Mouse (Mus musculus) heart, embryonic 14.5 days (tissue): ENCODE results near the gene Fem1b. TPM values are rescaled to one million over a fixed set of nuclear protein-coding genes. Genes with fewer than 3 reads are reported as not detected.
"Not testable (repeated sequence)": the region's sequence is repeated elsewhere in the genome, so short reads cannot be mapped to it uniquely, and the experiment has no call there.

ENCODE experiments used
- ATAC-seq: fragments of 200-750 bp; cut with Nextera tagmentation; 2 replicates; pipeline ENCODE4 v1.8.0; 2017; ENCODE audit warnings: low read depth, moderate TSS enrichment; ENCODE audit not compliant: insufficient number of reproducible peaks, insufficient read depth, low FRiP score
- H3K27ac ChIP-seq, 2 experiments: fragments of 200-500 bp in 1 of 2; fragments of 300-500 bp in 1 of 2; sonication (generic) in 1 of 2; replicated peaks in 1 of 2; 2 replicates each; pipeline ENCODE4 v1.5.1; 2012 to 2014; ENCODE audit warnings: low read depth in 2 of 2, low read length in 2 of 2, control low read depth in 1 of 2, mild to moderate bottlenecking in 1 of 2, mixed read lengths in 1 of 2; ENCODE audit not compliant: control insufficient read depth in 1 of 2, insufficient read depth in 1 of 2
- H3K27me3 ChIP-seq: fragments of 300-500 bp; sonication (generic); 2 replicates; pipeline ENCODE4 v1.6.1; 2014; ENCODE audit warnings: mild to moderate bottlenecking, low read length, control low read depth; ENCODE audit not compliant: control insufficient read depth, insufficient read depth
- H3K36me3 ChIP-seq: fragments of 300-500 bp; sonication (generic); 2 replicates; pipeline ENCODE4 v1.6.1; 2014; ENCODE audit warnings: mild to moderate bottlenecking, control low read depth, low read length, mixed read lengths; ENCODE audit not compliant: control insufficient read depth, insufficient read depth
- H3K4me1 ChIP-seq, 2 experiments: fragments of 200-500 bp in 1 of 2; fragments of 300-500 bp in 1 of 2; sonication (generic) in 1 of 2; 2 replicates each; pipeline ENCODE4 v1.6.1; 2012 to 2014; ENCODE audit warnings: low read length in 2 of 2, control low read depth in 1 of 2, mixed read lengths in 1 of 2; ENCODE audit not compliant: control insufficient read depth in 2 of 2, insufficient read depth in 2 of 2
- H3K4me2 ChIP-seq: fragments of 300-500 bp; sonication (generic); 2 replicates; pipeline ENCODE4 v1.6.1; 2014; ENCODE audit warnings: mild to moderate bottlenecking, low read length
- H3K4me3 ChIP-seq, 2 experiments: fragments of 200-500 bp in 1 of 2; fragments of 300-500 bp in 1 of 2; sonication (generic) in 1 of 2; 2 replicates each; pipeline ENCODE4 v1.5.1; 2012 to 2014; ENCODE audit warnings: low read length in 2 of 2, mild to moderate bottlenecking in 2 of 2, control low read depth in 1 of 2, low read depth in 1 of 2, moderate library complexity in 1 of 2; ENCODE audit not compliant: control insufficient read depth in 1 of 2, insufficient read depth in 1 of 2
- H3K9ac ChIP-seq: fragments of 300-500 bp; sonication (generic); 2 replicates; pipeline ENCODE4 v1.6.1; 2014; ENCODE audit warnings: mild to moderate bottlenecking, low read length
- H3K9me3 ChIP-seq: fragments of 300-500 bp; sonication (generic); 2 replicates; pipeline ENCODE4 v1.6.1; 2016; ENCODE audit warnings: low read length, control low read depth; ENCODE audit not compliant: control insufficient read depth
- WGBS: fragments of 180-500 bp; shearing (Covaris S2); extraction: QIAGEN DNeasy Blood & Tissue Kit; methylation state at CpG from one replicate; pipeline ENCODE4 v1.1.7; 2014; 5-methylcytosine and 5-hydroxymethylcytosine counted together
- polyA plus RNA-seq: library from polyadenylated mRNA; unstranded; fragments of >200 nt; fragmentation: Nextera tagmentation; extraction: Ambion mirVana; gene quantifications from 2 replicates; pipeline ENCODE4 v1.2.1, GENCODE M21; 2014

The Fem1b gene
- polyA plus RNA-seq, 1 experiment from 2014 or later: 21.0 TPM

- ATAC-seq: no peak
- Histone ChIP-seq H3K9ac (no peak overlapping the region), H3K4me3 (no peak overlapping the region), H3K27me3 (no peaks in the 10 kb centered on the region), H3K4me2 (peak overlapping the region; percentile 23; the same call in 1 of the 2 replicates), H3K4me1 (peaks cover 5 to 14% of the 10 kb centered on the region in 2 experiments), H3K9me3 (no peaks in the 10 kb centered on the region), H3K27ac (no peak overlapping the region), H3K36me3 (no peaks in the 10 kb centered on the region)
- 11% methylated on average over 7 of the region's 7 CpGs for WGBS
These were observed 14.7 kb upstream of the Fem1b start for GRCm38 (mm10) chr9:62826456-62826855.

- ATAC-seq: no peak
- H3K27ac ChIP-seq: no peak overlapping the region
- H3K27me3 ChIP-seq: no peaks in the 10 kb centered on the region
- peaks cover 5 to 14% of the 10 kb centered on the region in 2 experiments for H3K4me1 ChIP-seq
- no peak overlapping the region for H3K9ac ChIP-seq
- no peaks in the 10 kb centered on the region for H3K36me3 ChIP-seq
- H3K4me3 ChIP-seq: no peak overlapping the region
- no peaks in the 10 kb centered on the region for H3K9me3 ChIP-seq
- H3K4me2 ChIP-seq: peak overlapping the region; percentile 23; the same call in 1 of the 2 replicates
- 14% methylated on average over 8 of the region's 9 CpGs for WGBS
These were observed 14.2 kb upstream of the Fem1b start for GRCm38 (mm10) chr9:62825791-62826393.

GRCm38 (mm10) chr9:62821811-62822210 lies 10.1 kb upstream of the Fem1b start:
- H3K4me2 ChIP-seq: no peak overlapping the region
- no peak overlapping the region for H3K9ac ChIP-seq
- no peaks in the 10 kb centered on the region for H3K36me3 ChIP-seq
- H3K4me1 ChIP-seq: peaks cover 20 to 26% of the 10 kb centered on the region in 2 experiments
- H3K4me3 ChIP-seq: no peak overlapping the region
- WGBS: 94% methylated on average over 7 of the region's 7 CpGs
- no peak for ATAC-seq
- H3K9me3 ChIP-seq: no peaks in the 10 kb centered on the region
- H3K27me3 ChIP-seq: no peaks in the 10 kb centered on the region
- no peak overlapping the region for H3K27ac ChIP-seq

GRCm38 (mm10) chr9:62820829-62821228 lies 9.1 kb upstream of the Fem1b start:
- H3K9ac ChIP-seq: no peak overlapping the region
- H3K4me1 ChIP-seq: peaks cover 22 to 26% of the 10 kb centered on the region in 2 experiments
- no peak overlapping the region for H3K27ac ChIP-seq
- no peak overlapping the region for H3K4me3 ChIP-seq
- no peaks in the 10 kb centered on the region for H3K27me3 ChIP-seq
- H3K4me2 ChIP-seq: no peak overlapping the region
- 90% methylated on average over 6 of the region's 6 CpGs for WGBS
- no peaks in the 10 kb centered on the region for H3K9me3 ChIP-seq
- H3K36me3 ChIP-seq: no peaks in the 10 kb centered on the region
- no peak for ATAC-seq

- H3K27me3 ChIP-seq, H3K36me3 ChIP-seq, H3K9me3 ChIP-seq, H3K4me3 ChIP-seq, H3K9ac ChIP-seq, H3K27ac ChIP-seq, ATAC-seq, H3K4me2 ChIP-seq: not testable (repeated sequence)
- WGBS: 85% methylated on average over 6 of the region's 6 CpGs
- peaks cover 19 to 23% of the 10 kb centered on the region in 2 experiments for H3K4me1 ChIP-seq
These were observed 8.2 kb upstream of the Fem1b start for GRCm38 (mm10) chr9:62819910-62820309.

GRCm38 (mm10) chr9:62819494-62819893 lies 7.8 kb upstream of the Fem1b start:
- WGBS: 64% methylated on average over 2 of the region's 3 CpGs
- Histone ChIP-seq H3K4me3 (no peak overlapping the region), H3K27me3 (no peaks in the 10 kb centered on the region), H3K9me3 (no peaks in the 10 kb centered on the region), H3K27ac (no peak overlapping the region), H3K9ac (no peak overlapping the region), H3K4me1 (peaks cover 19 to 23% of the 10 kb centered on the region in 2 experiments), H3K4me2 (no peak overlapping the region), H3K36me3 (no peaks in the 10 kb centered on the region)
- ATAC-seq: no peak

GRCm38 (mm10) chr9:62817828-62818614 lies 6.3 kb upstream of the Fem1b start:
- H3K9ac ChIP-seq: no peak overlapping the region; the same call in 1 of the 2 replicates
- ATAC-seq: no peak

More at GRCm38 (mm10) chr9:62817828-62818614, 6.3 kb upstream of the Fem1b start:
- Histone ChIP-seq H3K4me3 (no peak overlapping the region), H3K9me3 (no peaks in the 10 kb centered on the region), H3K27ac (peak overlapping the region in 1 of 2 experiments; percentile 76; a peak in 3 of 4 replicates), H3K36me3 (no peaks in the 10 kb centered on the region), H3K4me1 (peaks cover 19 to 23% of the 10 kb centered on the region in 2 experiments), H3K27me3 (no peaks in the 10 kb centered on the region), H3K4me2 (no peak overlapping the region)
- 65% methylated on average over 4 of the region's 4 CpGs for WGBS
